Mouse (Mus musculus) brain, embryonic 14.5 days (tissue): ENCODE results near the gene Tex264. TPM values are rescaled to one million over a fixed set of nuclear protein-coding genes. Genes with fewer than 3 reads are reported as not detected.
A peak's percentile ranks its signal among the peaks of the same experiment; 100 is the strongest.

Experiments
- DNase-seq: peaks from one replicate; pipeline ENCODE4 v3.0.0-alpha.2; 2011; ENCODE audit warnings: low read depth
- CTCF ChIP-seq: fragments of 200-500 bp; IDR thresholded peaks from 2 replicates; pipeline ENCODE4 v1.5.1; 2012; ENCODE audit warnings: inconsistent platforms, mild to moderate bottlenecking, moderate library complexity, borderline replicate concordance; ENCODE audit not compliant: insufficient read depth, insufficient read length; ENCODE audit errors: extremely low read depth
- POLR2A ChIP-seq: fragments of 200-500 bp; IDR thresholded peaks from 2 replicates; pipeline ENCODE4 v1.6.1; 2012; ENCODE audit warnings: mild to moderate bottlenecking, inconsistent platforms, borderline replicate concordance; ENCODE audit not compliant: poor library complexity, insufficient read depth, insufficient read length, severe bottlenecking; ENCODE audit errors: extremely low read depth
- polyA plus RNA-seq: library from polyadenylated mRNA; depleted of rRNA; stranded (reverse); fragments of >200 nt; gene quantifications from 2 replicates; pipeline ENCODE4 v1.2.3, GENCODE M21; 2012; rRNA removed

The Tex264 gene
- 50.2 and 53.1 TPM in 2 replicates for polyA plus RNA-seq

- DNase-seq, result peak; percentile 88
- TF ChIP-seq POLR2A, result peak; percentile 52; the same call in 1 of the 2 replicates
- TF ChIP-seq CTCF, result no peak
Observed at GRCm38 (mm10) chr9:106685249-106686101, at the start of gene Tex264. Gene Tex264, minus strand, starts transcription at chr9:106685927.

GRCm38 (mm10) chr9:106733690-106734089 is 48.0 kb upstream of the Tex264 start:
- TF ChIP-seq CTCF (no peak), POLR2A (no peak)

DNA sequence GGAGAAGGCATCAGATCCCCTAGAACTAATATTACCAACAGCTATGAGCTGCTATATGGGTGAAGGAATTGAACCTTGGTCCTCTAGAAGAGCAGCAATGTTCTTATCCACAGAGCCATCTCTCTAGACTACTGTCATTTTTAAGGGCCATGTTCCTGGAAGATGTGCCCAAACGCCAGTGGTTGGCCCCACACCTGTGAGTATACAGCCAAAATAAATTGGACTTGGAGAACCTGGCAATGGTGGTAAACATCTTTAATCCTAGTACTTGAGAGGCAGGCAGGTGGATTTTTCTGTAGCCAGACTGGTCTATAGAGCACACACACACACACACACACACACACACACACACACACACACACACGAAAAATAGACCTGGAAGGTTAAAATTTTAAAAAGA is 43.7 kb upstream of the Tex264 start:
- TF ChIP-seq POLR2A (no peak), CTCF (no peak)
- no peak for DNase-seq

More at GRCm38 (mm10) chr9:106733690-106734089, 48.0 kb upstream of the Tex264 start:
- DNase-seq, result no peak

GRCm38 (mm10) chr9:106726891-106727290 is 41.2 kb upstream of the Tex264 start:
- TF ChIP-seq POLR2A (no peak), CTCF (no peak)

DNA sequence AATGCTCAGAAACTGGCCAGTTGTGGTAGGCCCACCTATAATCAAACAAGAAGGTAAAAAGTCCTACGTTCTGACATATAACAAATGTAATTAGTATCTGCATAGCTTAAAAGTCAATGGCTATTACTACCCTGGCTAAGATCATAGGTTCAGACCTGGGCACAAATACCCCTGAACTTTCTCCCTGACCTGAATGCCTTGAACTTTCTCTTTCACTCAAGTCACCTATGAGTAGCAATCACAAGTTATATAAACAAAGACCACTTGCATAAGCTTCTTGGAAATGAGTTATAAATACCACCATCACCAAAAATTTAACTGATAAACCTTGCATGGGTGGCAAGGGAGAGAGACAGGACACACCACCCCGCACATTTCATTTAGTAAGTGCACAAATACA is 39.7 kb upstream of the Tex264 start:
- DNase-seq, result no peak
- TF ChIP-seq POLR2A (no peak), CTCF (no peak)

More at GRCm38 (mm10) chr9:106726891-106727290, 41.2 kb upstream of the Tex264 start:
- DNase-seq, result no peak

- no peak for DNase-seq
- TF ChIP-seq CTCF (no peak), POLR2A (no peak)
Observed at GRCm38 (mm10) chr9:106724864-106725263, 39.1 kb upstream of the Tex264 start.

DNA sequence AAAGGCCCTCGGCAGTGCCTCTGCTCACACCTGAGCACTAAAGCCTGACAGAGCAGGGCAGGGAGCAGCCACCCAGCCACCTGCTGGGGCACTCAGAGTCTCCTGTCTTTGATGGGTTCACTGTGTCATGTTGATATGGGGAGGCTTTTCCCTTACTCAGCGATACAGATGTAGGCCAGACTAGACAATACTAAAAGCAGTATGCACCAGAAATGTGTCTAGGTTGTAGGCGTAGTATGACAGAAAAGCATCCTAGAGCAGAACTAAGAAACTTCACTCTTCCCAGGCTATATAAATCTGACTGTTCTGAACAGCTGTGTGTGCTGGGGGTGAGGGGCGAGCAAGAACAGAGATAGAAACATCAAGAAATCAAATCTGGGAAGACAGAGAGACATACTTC is 31.0 kb upstream of the Tex264 start:
- no peak for DNase-seq
- TF ChIP-seq CTCF, result no peak
- TF ChIP-seq POLR2A, result no peak

GRCm38 (mm10) chr9:106716232-106716631 is 30.5 kb upstream of the Tex264 start:
- TF ChIP-seq CTCF, result no peak
- no peak for TF ChIP-seq POLR2A
- DNase-seq, result no peak

- DNase-seq, result no peak
- no peak for TF ChIP-seq POLR2A
- no peak for TF ChIP-seq CTCF
Observed at GRCm38 (mm10) chr9:106712470-106712869, 26.7 kb upstream of the Tex264 start.

DNA sequence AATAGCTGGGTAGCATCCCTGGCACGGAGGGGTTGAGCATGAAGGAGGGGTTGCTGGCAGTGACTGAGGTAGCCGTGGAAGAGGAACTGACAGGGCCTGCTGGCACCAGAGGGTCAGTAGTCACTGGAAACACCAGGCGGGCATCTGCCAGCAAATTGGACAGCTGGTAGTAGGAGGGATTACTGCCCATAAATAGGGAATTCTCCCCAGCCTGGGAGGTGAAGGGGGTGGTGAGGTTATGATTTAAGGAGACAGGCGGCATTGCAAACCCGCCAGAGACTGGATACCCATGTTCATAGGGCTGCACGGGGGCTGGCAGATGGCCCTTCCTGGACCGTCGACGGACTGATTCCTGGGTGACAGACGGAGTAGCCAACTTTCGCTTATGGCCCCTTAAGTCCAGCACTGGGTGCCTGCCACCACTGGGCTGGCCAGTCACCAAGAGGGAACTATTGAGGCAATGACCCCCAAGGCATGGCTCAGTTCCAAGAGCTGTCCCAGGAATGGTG is 7.3 kb upstream of the Tex264 start:
- DNase-seq, result peak; percentile 26

DNA sequence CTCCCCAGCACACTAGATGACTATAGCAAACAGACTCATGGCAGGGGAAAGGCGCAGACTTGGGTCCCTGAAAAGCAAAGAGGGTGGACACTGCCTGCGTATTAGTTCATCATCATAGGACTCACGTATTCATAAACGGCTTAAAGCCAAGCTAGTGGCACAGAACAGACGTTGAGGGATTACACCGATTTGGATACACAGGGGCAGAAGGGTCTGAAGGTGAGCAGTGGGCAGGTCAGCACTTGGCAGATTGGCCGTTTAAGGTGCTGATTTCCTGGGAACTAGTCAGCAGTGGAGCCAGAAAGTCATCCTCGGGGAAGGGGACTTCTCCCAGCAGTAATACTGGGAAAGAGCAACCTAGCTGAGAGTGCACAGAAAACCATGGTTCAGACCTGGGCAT is 3.1 kb upstream of the Tex264 start:
- no peak for DNase-seq
- no peak for TF ChIP-seq CTCF
- no peak for TF ChIP-seq POLR2A

More for the DNA sequence above, 7.3 kb upstream of the Tex264 start:
- TF ChIP-seq POLR2A, result no peak

- TF ChIP-seq CTCF (peak; percentile 87), POLR2A (no peak)
- DNase-seq, result peak; percentile 85
Observed at GRCm38 (mm10) chr9:106686983-106687650, 1.4 kb upstream of the Tex264 start.

DNA sequence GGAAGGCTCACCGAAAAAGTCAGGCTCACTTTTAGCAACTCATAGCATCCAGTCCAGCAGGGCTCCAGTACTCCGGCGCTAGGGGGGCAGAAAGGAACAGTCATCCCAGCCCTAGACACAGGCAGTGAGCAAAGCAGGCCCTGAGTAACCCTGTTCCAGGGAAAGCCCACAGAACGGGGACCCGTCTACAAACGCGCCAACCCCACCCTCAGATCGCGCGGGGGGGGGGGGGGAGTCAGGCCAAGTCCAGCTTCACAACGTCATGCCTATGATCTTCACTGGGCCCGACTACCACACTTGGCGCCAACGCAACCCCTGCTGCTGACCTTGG is 844 bp downstream of the Tex264 start:
- DNase-seq, result no peak
- TF ChIP-seq CTCF (no peak), POLR2A (no peak)
